Mouse (Mus musculus): ENCODE measurements around the gene Smarcad1.

GRCm38 (mm10) chr6:65035469-65035868 lies 6.9 kb upstream of the Smarcad1 start:
- TF ChIP-seq CTCF (IDR thresholded peaks at IDR 0.05; ENCODE audit: control insufficient read depth, insufficient read depth, insufficient replicate concordance, low read depth, low read length): no peak
- no peak for TF ChIP-seq POLR2A (IDR thresholded peaks at IDR 0.05; ENCODE audit: control insufficient read depth, low read depth, low read length)

Data from testis, adult 2 months (tissue).